Mouse (Mus musculus): ENCODE data around the gene Zfyve28.

Zfyve28 gene

GRCm38 (mm10) chr5:34288154-34288716 lies at the start of gene Zfyve28, which contains the start of gene Cfap99:
Gene Zfyve28, minus strand, starts transcription at chr5:34288449.
Gene Cfap99, plus strand, starts transcription at chr5:34288600.
- DNase-seq (ENCODE audit: low spot score), result peak; percentile 48

GRCm38 (mm10) chr5:34336775-34337450 lies 48.7 kb upstream of the Zfyve28 start:
- peak; percentile 26 for DNase-seq (ENCODE audit: low spot score)

GRCm38 (mm10) chr5:34336097-34336774 lies 48.0 kb upstream of the Zfyve28 start, which contains the start of gene Rnf4:
Gene Rnf4, plus strand, starts transcription at chr5:34336289.
- peak; percentile 95 for DNase-seq (ENCODE audit: low spot score)

- DNase-seq (ENCODE audit: low spot score), result no peak
These were observed 47.4 kb upstream of the Zfyve28 start for GRCm38 (mm10) chr5:34335539-34336096.

GRCm38 (mm10) chr5:34334081-34334480 lies 45.8 kb upstream of the Zfyve28 start:
- DNase-seq (ENCODE audit: low spot score), result no peak

GRCm38 (mm10) chr5:34330136-34330535 lies 41.9 kb upstream of the Zfyve28 start:
- no peak for DNase-seq (ENCODE audit: low spot score)

GRCm38 (mm10) chr5:34326875-34327576 lies 38.8 kb upstream of the Zfyve28 start:
- peak; percentile 18 for DNase-seq (ENCODE audit: low spot score)

- DNase-seq (ENCODE audit: low spot score), result no peak
These were observed 38.0 kb upstream of the Zfyve28 start for GRCm38 (mm10) chr5:34326249-34326691.

GRCm38 (mm10) chr5:34325286-34325685 lies 37.0 kb upstream of the Zfyve28 start:
- no peak for DNase-seq (ENCODE audit: low spot score)

- no peak for DNase-seq (ENCODE audit: low spot score)
These were observed 33.0 kb upstream of the Zfyve28 start for GRCm38 (mm10) chr5:34321236-34321635.

GRCm38 (mm10) chr5:34319491-34320034 lies 31.3 kb upstream of the Zfyve28 start:
- no peak for DNase-seq (ENCODE audit: low spot score)

- DNase-seq (ENCODE audit: low spot score), result no peak
These were observed 20.8 kb upstream of the Zfyve28 start for GRCm38 (mm10) chr5:34309016-34309415.

- no peak for DNase-seq (ENCODE audit: low spot score)
These were observed 14.1 kb upstream of the Zfyve28 start for GRCm38 (mm10) chr5:34302377-34302776.

- DNase-seq (ENCODE audit: low spot score), result no peak
These were observed 10.8 kb upstream of the Zfyve28 start for GRCm38 (mm10) chr5:34298937-34299535.

- no peak for DNase-seq (ENCODE audit: low spot score)
These were observed 9.8 kb upstream of the Zfyve28 start for GRCm38 (mm10) chr5:34298061-34298460.

- DNase-seq (ENCODE audit: low spot score), result no peak
These were observed 6.9 kb upstream of the Zfyve28 start for GRCm38 (mm10) chr5:34295141-34295540.

GRCm38 (mm10) chr5:34294696-34295095 lies 6.4 kb upstream of the Zfyve28 start:
- no peak for DNase-seq (ENCODE audit: low spot score)

GRCm38 (mm10) chr5:34293363-34293762 lies 5.1 kb upstream of the Zfyve28 start:
- DNase-seq (ENCODE audit: low spot score), result no peak

- DNase-seq (ENCODE audit: low spot score), result no peak
These were observed 1.0 kb upstream of the Zfyve28 start for GRCm38 (mm10) chr5:34289286-34289685.

- DNase-seq (ENCODE audit: low spot score), result no peak
These were observed 457 bp downstream of the Zfyve28 start for GRCm38 (mm10) chr5:34287838-34288145.

GRCm38 (mm10) chr5:34287001-34287837 lies 1.0 kb downstream of the Zfyve28 start:
- no peak for DNase-seq (ENCODE audit: low spot score)
